Mouse (Mus musculus) liver, adult 2 months (tissue): ENCODE data around the gene Gpr88. TPM values are rescaled to one million over a fixed set of nuclear protein-coding genes. Genes with fewer than 3 reads are reported as not detected.

Experiments
- DNase-seq: peaks from one replicate; pipeline ENCODE4 v3.0.0-alpha.2; 2011; ENCODE audit warnings: low read depth, low spot score; ENCODE audit errors: extremely low read depth
- H3K27ac ChIP-seq: fragments of 200-500 bp; replicated peaks from 2 replicates; pipeline ENCODE4 v1.5.1; 2012; ENCODE audit warnings: low read depth, mild to moderate bottlenecking, control low read depth, inconsistent platforms, low read length; ENCODE audit not compliant: insufficient read depth
- H3K27me3 ChIP-seq: fragments of 200-500 bp; 2 replicates; pipeline ENCODE4 v1.6.1; 2012; ENCODE audit warnings: mild to moderate bottlenecking, moderate library complexity, low read length, inconsistent platforms; ENCODE audit not compliant: control insufficient read depth, insufficient read depth
- H3K36me3 ChIP-seq: fragments of 200-500 bp; 2 replicates; pipeline ENCODE4 v1.6.1; 2012; ENCODE audit warnings: low read length, inconsistent platforms; ENCODE audit not compliant: control insufficient read depth, insufficient read depth
- H3K4me1 ChIP-seq: fragments of 200-500 bp; 2 replicates; pipeline ENCODE4 v1.6.1; 2011; ENCODE audit warnings: low read length; ENCODE audit not compliant: control insufficient read depth, insufficient read depth
- H3K4me3 ChIP-seq: fragments of 200-500 bp; 2 replicates; pipeline ENCODE4 v1.5.1; 2011; ENCODE audit warnings: low read depth, mild to moderate bottlenecking, control low read depth, low read length, moderate library complexity; ENCODE audit not compliant: insufficient read depth
- H3K79me2 ChIP-seq: fragments of 200-500 bp; 2 replicates; pipeline ENCODE4 v1.6.1; 2012; ENCODE audit warnings: inconsistent platforms, mild to moderate bottlenecking, low read length, moderate library complexity; ENCODE audit not compliant: control insufficient read depth, insufficient read depth
- H3K9ac ChIP-seq: fragments of 200-500 bp; 2 replicates; pipeline ENCODE4 v1.6.1; 2012; ENCODE audit warnings: low read depth, mild to moderate bottlenecking, control low read depth, inconsistent platforms, low read length
- CTCF ChIP-seq: fragments of 200-500 bp; IDR thresholded peaks from 2 replicates; pipeline ENCODE4 v1.5.1; 2011; ENCODE audit warnings: low read depth, low read length, control low read depth
- POLR2A ChIP-seq: fragments of 200-500 bp; IDR thresholded peaks from 2 replicates; pipeline ENCODE4 v1.6.1; 2011; ENCODE audit warnings: low read length, control low read depth; ENCODE audit not compliant: insufficient read depth; ENCODE audit errors: extremely low read depth
- WGBS: fragments of 180-500 bp; shearing (Covaris S2); methylation state at CpG from one replicate; pipeline ENCODE4 v1.1.7; 2018; 5-methylcytosine and 5-hydroxymethylcytosine counted together
- polyA plus RNA-seq: library from polyadenylated mRNA; depleted of rRNA; stranded (reverse); fragments of >200 nt; gene quantifications from 2 replicates; pipeline ENCODE4 v1.2.3, GENCODE M21; 2012
- total RNA-seq: library from RNA; depleted of rRNA; stranded (reverse); fragments of >200 nt; gene quantifications from 2 replicates; pipeline ENCODE4 v1.2.3, GENCODE M21; 2014

Gene Gpr88
- total and polyA plus RNA-seq, 2 experiments: not detected

DNA sequence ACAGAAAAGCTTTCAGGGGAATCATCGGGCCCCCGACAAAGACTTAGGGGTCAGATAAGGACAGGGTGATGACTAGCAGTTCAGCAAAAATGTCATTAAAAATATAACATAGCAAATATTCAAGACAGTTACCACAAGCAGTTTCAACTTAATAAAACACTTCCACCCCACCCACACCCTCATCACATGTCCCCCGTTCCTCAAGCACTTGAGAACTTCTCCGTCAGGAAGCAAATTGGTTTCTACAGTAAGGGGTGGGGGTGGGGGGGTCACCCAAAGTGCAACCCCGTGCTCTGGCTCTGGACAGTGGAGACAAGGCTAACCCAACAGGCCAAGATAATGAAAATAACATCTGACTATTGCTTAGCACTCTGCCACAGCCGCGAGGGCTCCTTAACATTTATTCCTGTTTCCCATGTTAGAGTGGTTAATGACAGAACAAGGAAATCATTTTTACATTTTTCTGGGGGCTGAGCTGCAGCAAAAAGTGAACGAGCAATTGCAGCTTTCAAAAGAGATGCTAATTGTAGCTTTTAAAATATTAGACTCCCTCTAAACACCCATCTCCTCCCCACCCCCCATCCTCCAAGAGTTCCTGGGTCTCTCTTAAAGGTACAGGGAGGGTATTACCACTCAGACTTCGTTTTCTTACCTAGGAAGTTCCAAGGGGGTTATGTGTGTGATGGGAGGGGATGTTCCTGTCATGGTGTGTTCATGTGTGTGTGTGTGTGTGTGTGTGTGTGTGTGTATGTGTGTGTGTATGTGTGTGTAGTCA lies 36.9 kb upstream of the Gpr88 start:
- Histone ChIP-seq H3K36me3 (no peaks in the 10 kb centered on the region), H3K4me3 (no peak overlapping the region), H3K9ac (no peak overlapping the region), H3K27ac (no peak overlapping the region), H3K4me1 (no peaks in the 10 kb centered on the region), H3K79me2 (no peaks in the 10 kb centered on the region), H3K27me3 (no peaks in the 10 kb centered on the region)
- no peak for TF ChIP-seq POLR2A
- no peak for TF ChIP-seq CTCF
- DNase-seq: no peak
- 90% methylated on average over 9 of the region's 9 CpGs for WGBS

DNA sequence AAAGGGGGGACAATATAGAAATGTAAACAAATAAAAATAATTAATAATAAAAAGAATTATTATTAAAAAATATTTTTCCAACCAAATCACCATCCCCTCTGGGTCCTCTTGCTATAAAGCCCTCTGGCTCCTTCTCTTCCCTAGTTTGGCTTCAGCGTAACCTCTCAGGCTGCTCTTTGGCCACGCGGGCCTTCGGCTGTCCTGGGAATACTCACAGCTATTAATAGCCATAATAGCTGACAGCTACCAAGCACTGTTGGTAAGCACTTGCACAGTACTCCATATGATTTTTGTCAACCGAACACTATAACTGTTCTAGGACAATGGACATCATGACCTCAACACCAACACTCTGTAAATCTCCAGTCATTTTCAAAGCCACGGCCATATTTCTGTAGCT lies 35.5 kb upstream of the Gpr88 start:
- Histone ChIP-seq H3K9ac (no peak overlapping the region), H3K4me1 (no peaks in the 10 kb centered on the region), H3K4me3 (no peak overlapping the region), H3K27me3 (no peaks in the 10 kb centered on the region), H3K36me3 (no peaks in the 10 kb centered on the region), H3K27ac (no peak overlapping the region), H3K79me2 (no peaks in the 10 kb centered on the region)
- TF ChIP-seq POLR2A (no peak), CTCF (no peak)
- 90% methylated on average over 6 of the region's 6 CpGs for WGBS
- DNase-seq: no peak

DNA sequence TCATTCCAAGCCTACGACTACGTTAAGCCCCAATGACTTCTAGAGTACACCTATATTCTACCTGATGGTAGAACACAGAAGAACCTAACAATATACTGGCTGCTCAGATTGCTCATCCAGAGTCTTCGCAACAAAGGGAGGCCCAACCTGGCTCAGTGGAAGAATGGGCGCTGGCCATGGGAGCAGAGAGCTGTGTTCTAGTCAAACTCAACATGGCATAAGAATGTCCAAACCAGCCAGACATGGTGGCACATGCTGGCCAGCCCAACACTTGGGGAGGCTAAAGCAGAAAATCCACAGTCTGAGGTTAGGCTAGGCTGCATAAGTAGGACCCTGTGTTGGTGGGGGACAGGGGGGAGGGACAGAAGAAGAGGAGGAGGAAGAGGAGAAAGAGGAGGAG lies 31.4 kb upstream of the Gpr88 start:
- Histone ChIP-seq H3K4me3 (no peak overlapping the region), H3K36me3 (no peaks in the 10 kb centered on the region), H3K79me2 (no peaks in the 10 kb centered on the region), H3K4me1 (no peaks in the 10 kb centered on the region), H3K27ac (no peak overlapping the region), H3K27me3 (no peaks in the 10 kb centered on the region), H3K9ac (no peak overlapping the region)
- no peak for TF ChIP-seq POLR2A
- TF ChIP-seq CTCF: no peak
- DNase-seq: no peak
- WGBS: 97% methylated on average over 4 of the region's 4 CpGs

DNA sequence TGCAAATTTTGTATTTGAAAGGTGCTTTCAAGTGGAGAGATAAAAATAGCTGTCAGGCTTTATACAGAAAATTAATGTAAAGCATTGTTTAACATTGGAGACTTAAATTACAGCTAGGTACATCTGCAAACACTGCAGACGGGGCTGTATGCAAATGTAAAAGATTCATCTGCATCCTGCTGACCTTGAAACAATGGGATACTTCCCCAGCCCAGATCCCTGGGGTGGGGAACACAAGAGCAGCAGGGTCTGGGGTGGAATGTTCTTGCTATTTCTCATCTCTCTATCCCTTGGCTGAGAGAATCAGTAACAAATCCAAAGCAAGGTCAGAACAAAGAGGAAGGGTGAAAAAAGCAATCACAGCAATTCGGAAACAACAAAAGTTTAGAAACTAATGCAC lies 30.7 kb upstream of the Gpr88 start:
- Histone ChIP-seq H3K27ac (no peak overlapping the region), H3K9ac (no peak overlapping the region), H3K4me1 (no peaks in the 10 kb centered on the region), H3K27me3 (no peaks in the 10 kb centered on the region), H3K79me2 (no peaks in the 10 kb centered on the region), H3K36me3 (no peaks in the 10 kb centered on the region), H3K4me3 (no peak overlapping the region)
- DNase-seq: no peak
- TF ChIP-seq CTCF: no peak
- no peak for TF ChIP-seq POLR2A
- WGBS: 87% methylated on average over 2 of the region's 2 CpGs

DNA sequence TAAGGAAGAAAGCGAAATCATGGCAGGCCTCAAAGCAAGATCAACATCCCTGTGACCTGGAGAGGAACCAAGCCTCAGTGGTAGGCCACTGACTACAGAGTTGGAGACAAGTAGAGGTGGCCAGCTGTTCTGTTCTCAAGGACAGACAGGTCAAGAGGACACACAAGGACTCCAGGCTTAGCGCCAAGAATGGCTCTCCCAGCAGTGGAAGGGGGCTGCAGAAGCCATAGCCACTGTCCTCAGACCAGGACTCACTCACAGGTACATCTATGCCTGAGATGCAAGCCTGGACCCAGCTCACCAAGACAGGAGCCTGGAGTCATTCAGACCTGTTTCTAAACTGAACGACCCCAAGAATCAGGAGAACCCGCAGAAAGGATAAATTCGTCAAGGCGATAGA lies 28.4 kb upstream of the Gpr88 start:
- no peaks in the 10 kb centered on the region for H3K36me3 ChIP-seq
- no peak overlapping the region for H3K4me3 ChIP-seq
- no peak for DNase-seq
- no peak overlapping the region for H3K27ac ChIP-seq
- WGBS: 95% methylated on average over 6 of the region's 6 CpGs
- TF ChIP-seq CTCF: no peak
- TF ChIP-seq POLR2A: no peak
- H3K79me2 ChIP-seq: no peaks in the 10 kb centered on the region
- no peaks in the 10 kb centered on the region for H3K4me1 ChIP-seq
- no peaks in the 10 kb centered on the region for H3K27me3 ChIP-seq
- no peak overlapping the region for H3K9ac ChIP-seq

DNA sequence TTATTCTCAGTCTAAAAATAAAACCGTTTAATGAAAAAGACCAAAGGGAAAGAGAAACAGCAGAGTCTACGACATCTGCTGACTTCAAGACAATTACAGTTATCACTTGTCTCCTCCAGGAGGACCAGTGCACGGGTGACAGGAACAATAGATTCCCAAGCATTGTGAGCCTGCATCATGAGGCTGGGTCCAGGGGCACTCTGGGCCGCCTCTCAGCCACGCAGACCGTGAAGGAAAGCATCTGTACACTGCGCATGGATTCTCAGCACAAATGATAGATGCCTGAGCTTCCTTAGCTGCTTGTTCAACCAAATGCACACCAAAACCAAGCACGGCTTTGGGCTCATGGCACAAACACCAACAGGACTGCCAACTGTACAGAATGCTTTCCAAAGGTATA lies 23.8 kb upstream of the Gpr88 start:
- Histone ChIP-seq H3K27me3 (no peaks in the 10 kb centered on the region), H3K79me2 (no peaks in the 10 kb centered on the region), H3K4me1 (no peaks in the 10 kb centered on the region), H3K36me3 (no peaks in the 10 kb centered on the region), H3K27ac (no peak overlapping the region), H3K4me3 (no peak overlapping the region), H3K9ac (no peak overlapping the region)
- DNase-seq: no peak
- 79% methylated on average over 8 of the region's 8 CpGs for WGBS
- TF ChIP-seq POLR2A (no peak), CTCF (no peak)
